Mouse (Mus musculus): ENCODE measurements around the gene Defa20.
"Not testable (repeated sequence)": the region's sequence is repeated elsewhere in the genome, so short reads cannot be mapped to it uniquely, and the experiment has no call there.

The Defa20 gene

GRCm38 (mm10) chr8:21508958-21509357 lies at the start of gene Defa20:
TSS of gene Defa20 (plus strand) at chr8:21509258.
- not testable (repeated sequence) for DNase-seq (ENCODE audit: low spot score)

DNA sequence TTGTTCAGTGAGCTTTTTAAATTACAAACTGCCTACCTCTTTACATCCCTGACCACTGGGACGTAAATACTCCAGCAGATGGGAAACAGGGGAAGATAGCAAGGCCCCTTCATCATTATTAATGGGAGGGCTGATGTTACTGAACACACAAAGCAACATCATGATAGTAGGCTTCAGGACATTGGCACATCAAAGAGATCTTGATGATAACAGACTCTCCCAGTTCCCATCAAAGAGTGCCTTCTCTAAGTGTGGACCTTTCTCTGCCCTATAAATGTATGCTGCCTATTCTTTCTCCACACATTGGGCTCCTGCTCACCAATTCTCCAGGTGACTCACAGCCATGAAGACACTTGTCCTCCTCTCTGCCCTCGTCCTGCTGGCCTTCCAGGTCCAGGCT lies 19.7 kb downstream of the Defa20 start, which contains the start of gene Defa32:
Gene Defa32 (plus strand): TSS at position 301 of the 400 bp plus-strand sequence.
- not testable (repeated sequence) for DNase-seq (ENCODE audit: low spot score)

All from c-Kit-positive CD71-positive TER-119-positive erythroid progenitor cells, embryonic 14.5 days (primary cell).